Mouse (Mus musculus): ENCODE measurements at regions not wholly inside any gene's neighbourhood (a gene's known extent, or its start where the extent isn't known, plus 50 kb on each side); places are given as distances from the start of the nearest gene placed in this dataset.
"Not testable (repeated sequence)": the region's sequence is repeated elsewhere in the genome, so short reads cannot be mapped to it uniquely, and the experiment has no call there.

DNA sequence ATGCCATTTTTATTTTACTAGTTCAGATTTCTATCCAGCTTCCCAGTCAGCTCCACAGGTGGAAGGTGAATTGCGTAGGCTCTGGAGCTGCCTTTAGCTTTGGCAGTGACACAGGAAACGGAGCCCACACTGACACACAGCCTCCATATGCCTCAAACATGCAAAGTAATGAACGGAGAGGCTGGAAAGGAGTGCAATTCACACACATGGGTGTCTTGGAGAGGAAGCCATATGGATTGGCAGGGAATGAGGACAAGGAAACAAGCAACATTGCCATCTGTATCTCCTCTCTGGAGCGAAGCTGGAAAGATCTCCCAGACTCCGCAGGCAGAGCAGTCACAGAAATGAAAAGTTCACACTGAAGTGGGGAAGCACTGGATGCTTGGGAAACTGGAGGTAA is 201.6 kb upstream of the 4930452B06Rik start:
- Histone ChIP-seq H3K4me1 (replicated peaks; ENCODE audit: control insufficient read depth in 2 of 2, insufficient read depth in 2 of 2, low read length in 1 of 2) (no peaks in the 10 kb centered on the region), H3K27ac (no peak overlapping the region), H3K9ac (replicated peaks) (no peak overlapping the region), H3K4me2 (ENCODE audit: low read depth) (no peak overlapping the region), H3K4me3 (ENCODE audit: insufficient read depth in 1 of 2, low read depth in 2 of 2, low read length in 2 of 2) (no peak overlapping the region), H3K9me3 (ENCODE audit: control insufficient read depth, low read length) (no peaks in the 10 kb centered on the region), H3K36me3 (replicated peaks; ENCODE audit: control insufficient read depth, insufficient read depth, low read depth) (no peaks in the 10 kb centered on the region), H3K27me3 (ENCODE audit: control insufficient read depth, insufficient read depth, low read length) (no peaks in the 10 kb centered on the region)
- no peak for DNase-seq (ENCODE audit: low read depth in 3 of 3, low spot score in 3 of 3)
- no peak for TF ChIP-seq EP300 (IDR thresholded peaks at IDR 0.05; ENCODE audit: low read depth)
- TF ChIP-seq CTCF (IDR thresholded peaks at IDR 0.05; ENCODE audit: low read depth) = no peak
- ATAC-seq (ENCODE audit: insufficient read depth) = no peak
- 69% methylated on average over 5 of the region's 5 CpGs for WGBS (ENCODE audit: insufficient replicate concordance)

DNA sequence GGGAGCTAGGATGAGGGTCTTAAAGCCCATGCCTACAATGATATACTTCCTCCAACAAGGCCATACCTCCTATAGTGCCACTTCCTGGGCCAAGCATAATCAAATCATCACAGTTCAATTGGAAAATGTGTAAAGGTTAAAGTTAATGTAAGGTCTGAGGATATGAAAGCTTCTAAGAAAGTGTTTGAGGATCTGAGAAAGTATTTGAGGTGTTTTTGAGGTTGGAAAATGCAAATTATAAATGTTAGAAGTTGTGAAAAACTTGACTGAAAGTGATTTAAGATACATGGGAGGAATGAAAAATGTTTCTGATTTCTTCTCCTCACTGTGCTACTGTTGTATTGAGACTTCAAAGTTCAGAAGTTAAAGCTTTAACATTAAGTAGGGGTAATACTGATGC is 185.5 kb upstream of the 4930452B06Rik start:
- H3K36me3 ChIP-seq (replicated peaks; ENCODE audit: control insufficient read depth, insufficient read depth, low read depth) = no peaks in the 10 kb centered on the region
- no peak overlapping the region for H3K27ac ChIP-seq
- no peak for ATAC-seq (ENCODE audit: insufficient read depth)
- no peak overlapping the region for H3K4me2 ChIP-seq (ENCODE audit: low read depth)
- no peaks in the 10 kb centered on the region for H3K9me3 ChIP-seq (ENCODE audit: control insufficient read depth, low read length)
- H3K4me1 ChIP-seq (replicated peaks; ENCODE audit: control insufficient read depth in 2 of 2, insufficient read depth in 2 of 2, low read length in 1 of 2) = no peaks in the 10 kb centered on the region
- H3K27me3 ChIP-seq (ENCODE audit: control insufficient read depth, insufficient read depth, low read length) = no peaks in the 10 kb centered on the region
- H3K4me3 ChIP-seq (ENCODE audit: insufficient read depth in 1 of 2, low read depth in 2 of 2, low read length in 2 of 2) = no peak overlapping the region
- no peak overlapping the region for H3K9ac ChIP-seq (replicated peaks)
- DNase-seq (ENCODE audit: low read depth in 3 of 3, low spot score in 3 of 3) = no peak
- no peak for TF ChIP-seq CTCF (IDR thresholded peaks at IDR 0.05; ENCODE audit: low read depth)

DNA sequence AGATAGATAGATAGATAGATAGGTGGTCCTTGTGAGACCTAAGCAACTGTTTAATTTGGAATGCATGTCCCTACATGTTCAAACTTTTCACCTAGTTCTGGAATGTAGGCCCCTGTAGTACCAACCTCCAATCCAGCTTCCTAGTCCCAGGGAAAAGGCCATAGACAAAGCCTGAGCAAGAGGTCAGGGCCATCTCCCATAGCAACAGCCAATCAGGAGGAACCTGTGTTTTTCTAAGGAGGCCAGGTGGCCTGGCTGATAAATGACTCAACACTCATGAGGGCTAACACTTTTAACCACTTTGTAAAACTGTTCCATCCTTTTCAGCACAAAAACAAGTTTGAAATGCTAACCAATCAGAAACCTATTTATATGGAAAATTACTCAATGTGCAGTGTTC is 184.2 kb upstream of the 4930452B06Rik start:
- Histone ChIP-seq H3K9ac (replicated peaks) (no peak overlapping the region), H3K4me2 (ENCODE audit: low read depth) (no peak overlapping the region), H3K36me3 (replicated peaks; ENCODE audit: control insufficient read depth, insufficient read depth, low read depth) (no peaks in the 10 kb centered on the region), H3K4me3 (ENCODE audit: insufficient read depth in 1 of 2, low read depth in 2 of 2, low read length in 2 of 2) (no peak overlapping the region), H3K9me3 (ENCODE audit: control insufficient read depth, low read length) (no peaks in the 10 kb centered on the region), H3K27ac (no peak overlapping the region), H3K4me1 (replicated peaks; ENCODE audit: control insufficient read depth in 2 of 2, insufficient read depth in 2 of 2, low read length in 1 of 2) (no peaks in the 10 kb centered on the region), H3K27me3 (ENCODE audit: control insufficient read depth, insufficient read depth, low read length) (no peaks in the 10 kb centered on the region)
- ATAC-seq (ENCODE audit: insufficient read depth) (peak; percentile 18; the same call in 1 of the 2 replicates), DNase-seq (ENCODE audit: low read depth in 3 of 3, low spot score in 3 of 3) (no peak)
- TF ChIP-seq EP300 (IDR thresholded peaks at IDR 0.05; ENCODE audit: low read depth) (no peak), CTCF (IDR thresholded peaks at IDR 0.05; ENCODE audit: low read depth) (no peak)

DNA sequence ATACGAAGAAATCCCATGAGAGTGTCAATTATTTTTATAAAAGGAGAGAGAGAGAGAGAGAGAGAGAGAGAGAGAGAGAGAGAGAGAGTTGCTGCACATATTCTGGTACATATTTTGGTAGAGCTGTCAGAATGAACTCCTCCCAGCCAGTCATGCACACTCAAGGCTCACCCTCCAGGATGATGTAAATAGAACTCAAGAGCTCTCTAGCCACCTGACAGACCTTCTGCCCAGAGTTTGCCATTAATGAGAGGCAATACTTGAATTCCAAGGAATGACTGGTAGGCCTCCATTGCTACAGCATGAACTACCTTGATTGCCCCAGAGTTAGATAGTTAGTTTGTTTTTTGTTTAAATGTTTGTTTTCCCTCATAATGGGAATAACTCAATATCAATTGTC is 167.5 kb upstream of the 4930452B06Rik start:
- TF ChIP-seq EP300 (IDR thresholded peaks at IDR 0.05; ENCODE audit: low read depth) (no peak), CTCF (IDR thresholded peaks at IDR 0.05; ENCODE audit: low read depth) (no peak)
- DNase-seq (ENCODE audit: low read depth in 3 of 3, low spot score in 3 of 3) = no peak
- H3K36me3 ChIP-seq (replicated peaks; ENCODE audit: control insufficient read depth, insufficient read depth, low read depth) = no peaks in the 10 kb centered on the region
- WGBS (ENCODE audit: insufficient replicate concordance) = 42% methylated on average over 1 of the region's 1 CpGs
- no peak overlapping the region for H3K9ac ChIP-seq (replicated peaks)
- H3K4me2 ChIP-seq (ENCODE audit: low read depth) = no peak overlapping the region
- no peaks in the 10 kb centered on the region for H3K9me3 ChIP-seq (ENCODE audit: control insufficient read depth, low read length)
- no peaks in the 10 kb centered on the region for H3K4me1 ChIP-seq (replicated peaks; ENCODE audit: control insufficient read depth in 2 of 2, insufficient read depth in 2 of 2, low read length in 1 of 2)
- no peak overlapping the region for H3K4me3 ChIP-seq (ENCODE audit: insufficient read depth in 1 of 2, low read depth in 2 of 2, low read length in 2 of 2)
- H3K27ac ChIP-seq = no peak overlapping the region
- ATAC-seq (ENCODE audit: insufficient read depth) = no peak
- no peaks in the 10 kb centered on the region for H3K27me3 ChIP-seq (ENCODE audit: control insufficient read depth, insufficient read depth, low read length)

DNA sequence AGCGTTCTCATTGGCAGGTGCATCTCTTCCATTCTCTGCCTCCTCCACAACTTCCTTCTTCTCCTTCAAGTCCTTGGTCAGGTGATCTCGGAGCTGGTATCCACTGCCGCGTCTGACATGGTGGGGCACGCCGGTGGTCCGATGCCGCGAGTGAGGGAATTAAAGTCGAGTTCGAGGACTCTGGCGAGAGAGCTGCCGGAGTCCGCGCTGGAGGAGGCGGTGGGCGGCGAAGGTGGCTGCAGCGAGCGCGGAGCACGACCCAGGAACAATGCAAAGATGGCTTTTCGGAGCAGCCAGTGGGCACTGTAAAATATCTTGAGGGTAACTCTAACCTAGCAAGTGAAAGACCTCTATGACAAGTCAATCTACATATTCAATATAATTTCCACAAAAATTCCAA is 134.2 kb upstream of the 4930452B06Rik start:
- H3K4me1 ChIP-seq (replicated peaks; ENCODE audit: control insufficient read depth in 2 of 2, insufficient read depth in 2 of 2, low read length in 1 of 2); H3K4me2 ChIP-seq (ENCODE audit: low read depth); DNase-seq (ENCODE audit: low read depth in 3 of 3, low spot score in 3 of 3); H3K36me3 ChIP-seq (replicated peaks; ENCODE audit: control insufficient read depth, insufficient read depth, low read depth); H3K9me3 ChIP-seq (ENCODE audit: control insufficient read depth, low read length); H3K27ac ChIP-seq; H3K4me3 ChIP-seq (ENCODE audit: insufficient read depth in 1 of 2, low read depth in 2 of 2, low read length in 2 of 2); H3K9ac ChIP-seq (replicated peaks); ATAC-seq (ENCODE audit: insufficient read depth); H3K27me3 ChIP-seq (ENCODE audit: control insufficient read depth, insufficient read depth, low read length): not testable (repeated sequence)
- 63% methylated on average over 23 of the region's 23 CpGs for WGBS (ENCODE audit: insufficient replicate concordance)

DNA sequence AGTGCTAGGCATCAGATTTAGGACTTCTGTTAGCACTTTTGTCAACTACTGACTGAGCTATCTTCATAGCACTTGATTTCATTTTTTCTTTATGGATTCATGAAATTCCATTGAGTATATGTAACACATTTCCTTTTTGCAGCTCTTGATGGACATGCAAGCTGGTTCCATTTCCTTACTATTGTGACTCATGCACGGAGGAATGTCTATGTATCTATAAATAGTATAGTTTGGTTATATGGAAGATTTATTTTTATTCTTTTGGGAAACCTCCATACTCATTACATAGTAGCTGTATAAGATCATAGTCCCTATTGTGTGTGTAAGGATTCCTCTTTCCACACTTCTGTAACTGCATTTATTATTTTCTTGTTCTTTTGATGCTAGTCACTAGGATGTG is 123.3 kb upstream of the 4930452B06Rik start:
- H3K4me1 ChIP-seq (replicated peaks; ENCODE audit: control insufficient read depth in 2 of 2, insufficient read depth in 2 of 2, low read length in 1 of 2) = no peaks in the 10 kb centered on the region
- no peak overlapping the region for H3K9ac ChIP-seq (replicated peaks)
- no peak overlapping the region for H3K4me3 ChIP-seq (ENCODE audit: insufficient read depth in 1 of 2, low read depth in 2 of 2, low read length in 2 of 2)
- H3K4me2 ChIP-seq (ENCODE audit: low read depth) = no peak overlapping the region
- WGBS (ENCODE audit: insufficient replicate concordance) = 36% methylated on average over 1 of the region's 1 CpGs
- H3K27ac ChIP-seq = no peak overlapping the region
- DNase-seq (ENCODE audit: low read depth in 3 of 3, low spot score in 3 of 3) (no peak), ATAC-seq (ENCODE audit: insufficient read depth) (no peak)
- no peaks in the 10 kb centered on the region for H3K9me3 ChIP-seq (ENCODE audit: control insufficient read depth, low read length)
- H3K36me3 ChIP-seq (replicated peaks; ENCODE audit: control insufficient read depth, insufficient read depth, low read depth) = no peaks in the 10 kb centered on the region
- no peak for TF ChIP-seq CTCF (IDR thresholded peaks at IDR 0.05; ENCODE audit: low read depth)
- TF ChIP-seq EP300 (IDR thresholded peaks at IDR 0.05; ENCODE audit: low read depth) = no peak
- no peaks in the 10 kb centered on the region for H3K27me3 ChIP-seq (ENCODE audit: control insufficient read depth, insufficient read depth, low read length)

All from liver, embryonic 14.5 days (tissue).